ENCODE assay signal across 8 mouse cellular contexts in genomic region chr7:116443697-116444325, GRCm38 (mm10). TPM values are rescaled to one million over a fixed set of nuclear protein-coding genes. Genes with fewer than 3 reads are reported as not detected.
DNase-seq lines count a peak whose midpoint lies in the region; ATAC-seq and TF ChIP-seq lines count a peak whose summit lies in the region.

No protein-coding gene starts in this region.

- peak overlapping the region; percentile 91 for H3K27ac ChIP-seq in lung, embryonic 14.5 days (ENCODE audit: low read depth)
- H3K27ac ChIP-seq in bone marrow, adult 2 months (ENCODE audit: control insufficient read depth, insufficient read depth, low read depth, low read length, poor library complexity): peak overlapping the region; percentile 93
- no peak overlapping the region for H3K27ac ChIP-seq in liver, embryonic 14.5 days

- H3K36me3 ChIP-seq in lung, embryonic 14.5 days (ENCODE audit: insufficient read depth): no peaks in the 10 kb centered on the region
- no peaks in the 10 kb centered on the region for H3K36me3 ChIP-seq in liver, embryonic 14.5 days (replicated peaks; ENCODE audit: control insufficient read depth, insufficient read depth, low read depth)

- H3K4me3 ChIP-seq in lung, embryonic 14.5 days (ENCODE audit: low read depth, low read length): peak overlapping the region; percentile 91
- peak overlapping the region; percentile 99 for H3K4me3 ChIP-seq in bone marrow, adult 2 months (replicated peaks; ENCODE audit: control insufficient read depth, low read depth, low read length)
- peak overlapping the region; percentile 57 to 79 for H3K4me3 ChIP-seq in liver, embryonic 14.5 days (ENCODE audit: insufficient read depth in 1 of 2, low read depth in 2 of 2, low read length in 2 of 2)

- peak overlapping the region; percentile 92 for H3K4me2 ChIP-seq in lung, embryonic 14.5 days
- H3K4me2 ChIP-seq in liver, embryonic 14.5 days (ENCODE audit: low read depth): peak overlapping the region; percentile 90

- no peak for TF ChIP-seq POLR2A in bone marrow, adult 2 months (IDR thresholded peaks at IDR 0.05; ENCODE audit: borderline replicate concordance, control insufficient read depth, low read depth, low read length)

- H3K4me1 ChIP-seq in lung, embryonic 14.5 days (ENCODE audit: insufficient read depth): peaks cover 5% of the 10 kb centered on the region; the same call in 1 of the 2 replicates
- H3K4me1 ChIP-seq in bone marrow, adult 2 months (ENCODE audit: control insufficient read depth, insufficient read depth, low read length): no peaks in the 10 kb centered on the region; the same call in 1 of the 2 replicates
- H3K4me1 ChIP-seq in liver, embryonic 14.5 days (replicated peaks; ENCODE audit: control insufficient read depth in 2 of 2, insufficient read depth in 2 of 2, low read length in 1 of 2): peaks cover 0 to 7% of the 10 kb centered on the region in 2 experiments; a peak in 2 of 4 replicates

- no peak for TF ChIP-seq EP300 in liver, embryonic 14.5 days (IDR thresholded peaks at IDR 0.05; ENCODE audit: low read depth)

- ATAC-seq in lung, embryonic 14.5 days (ENCODE audit: insufficient read depth): no peak
- ATAC-seq in liver, embryonic 14.5 days (ENCODE audit: insufficient read depth): peak; percentile 11; the same call in 1 of the 2 replicates

- peak; percentile 73 for DNase-seq in lung, embryonic 14.5 days
- no peak for DNase-seq in lung, postnatal 25 days (ENCODE audit: low spot score)
- DNase-seq in forelimb bud, embryonic 11.5 days (ENCODE audit: low read depth, low spot score): peak; percentile 62
- DNase-seq in liver, embryonic 14.5 days (ENCODE audit: low read depth in 3 of 3, low spot score in 3 of 3): no peak
- DNase-seq in adrenal gland, postnatal 14 days: no peak
- no peak for DNase-seq in embryo, embryonic 9.5 days (ENCODE audit: extremely low spot score)
- no peak for DNase-seq in spleen, adult 12 weeks (ENCODE audit: low spot score)

- no peaks in the 10 kb centered on the region for H3K27me3 ChIP-seq in lung, embryonic 14.5 days (ENCODE audit: insufficient read depth, low read length)
- peaks cover 26% of the 10 kb centered on the region for H3K27me3 ChIP-seq in liver, embryonic 14.5 days (ENCODE audit: control insufficient read depth, insufficient read depth, low read length)

- no peaks in the 10 kb centered on the region for H3K9me3 ChIP-seq in lung, embryonic 14.5 days (ENCODE audit: low read depth, low read length)
- H3K9me3 ChIP-seq in liver, embryonic 14.5 days (ENCODE audit: control insufficient read depth, low read length): no peaks in the 10 kb centered on the region

- TF ChIP-seq CTCF in lung, embryonic 14.5 days (IDR thresholded peaks at IDR 0.05; ENCODE audit: low read depth): no peak
- TF ChIP-seq CTCF in bone marrow, adult 2 months (IDR thresholded peaks at IDR 0.05; ENCODE audit: control insufficient read depth, insufficient read depth, low read length): no peak
- TF ChIP-seq CTCF in liver, embryonic 14.5 days (IDR thresholded peaks at IDR 0.05; ENCODE audit: low read depth): no peak

- H3K9ac ChIP-seq in lung, embryonic 14.5 days: peak overlapping the region; percentile 86
- H3K9ac ChIP-seq in liver, embryonic 14.5 days (replicated peaks): peak overlapping the region; percentile 24; the same call in 1 of the 2 replicates

- WGBS in lung, embryonic 14.5 days: under 1% methylated on average over 38 of the region's 38 CpGs
- WGBS in bone marrow, adult 2 months: 1% methylated on average over 38 of the region's 38 CpGs
- WGBS in liver, embryonic 14.5 days (ENCODE audit: insufficient replicate concordance): under 1% methylated on average over 38 of the region's 38 CpGs

RNA-seq across cellular contexts. Expression of gene Pik3c2a, which starts 0.6 kb away (rescaled TPM):
- polyA plus RNA-seq in lung, embryonic 14.5 days (2014; fragmentation: Nextera tagmentation; extraction: Ambion mirVana): 33.4 and 35.6 TPM in 2 replicates
- 0.79 and 3.9 TPM in 2 replicates for polyA plus RNA-seq in bone marrow, adult 2 months (2011; ENCODE audit: insufficient read depth, insufficient read length, low replicate concordance, missing spikeins)
- 2.0 and 2.5 TPM in 2 replicates for polyA plus RNA-seq in liver, embryonic 14.5 days (2012; rRNA removed)
- 2.9 and 3.0 TPM in 2 replicates for polyA plus RNA-seq in liver, embryonic 14.5 days (2014; fragmentation: Nextera tagmentation; extraction: Ambion mirVana)
- total RNA-seq in adrenal gland, postnatal 14 days (2021): 30.6 and 37.2 TPM in 2 replicates

Comparison
In these comparisons a context has a peak if more than half of its experiments do, and no peak if none do; other contexts are left out.
1. DNase-seq: peak in lung, embryonic 14.5 days (single experiment) and forelimb bud, embryonic 11.5 days (single experiment); none in lung, postnatal 25 days (single experiment), liver, embryonic 14.5 days (0 of 3), adrenal gland, postnatal 14 days (single experiment), embryo, embryonic 9.5 days (single experiment) and spleen, adult 12 weeks (single experiment).
2. Peak in every context shown above with its lines, with median percentiles within 50 percentile points of each other: H3K4me3 ChIP-seq.